Mouse (Mus musculus) duodenum, adult 2 months (tissue): ENCODE measurements around the gene 6430628N08Rik. TPM values are rescaled to one million over a fixed set of nuclear protein-coding genes. Genes with fewer than 3 reads are reported as not detected.

Experiments
- polyA plus RNA-seq: library from polyadenylated mRNA; depleted of rRNA; stranded (reverse); fragments of >200 nt; gene quantifications from 2 replicates; pipeline ENCODE4 v1.2.3, GENCODE M21; 2012; ENCODE audit warnings: low replicate concordance; rRNA removed

The 6430628N08Rik gene
- not detected in 2 replicates for polyA plus RNA-seq

DNA sequence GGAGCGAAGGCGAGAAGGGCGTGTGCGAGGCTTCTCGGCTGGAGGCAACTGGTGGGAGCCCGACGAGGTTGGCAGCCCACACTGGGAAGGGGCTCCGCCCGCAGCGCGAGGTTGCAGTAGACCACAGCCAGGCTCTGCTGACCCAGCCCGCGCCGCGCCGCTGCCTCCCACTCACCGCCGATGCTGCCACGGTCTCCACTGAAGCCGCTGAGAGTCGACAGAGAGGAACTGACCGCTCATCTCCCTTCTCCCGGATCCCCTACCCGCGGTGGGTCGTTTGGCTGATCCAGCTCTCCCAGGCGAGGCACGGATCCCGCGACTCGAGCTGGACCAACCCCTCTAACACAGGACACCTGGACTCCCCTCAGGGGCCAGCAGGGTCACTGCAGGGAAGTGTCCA lies at the start of gene 6430628N08Rik:
Gene 6430628N08Rik (plus strand): TSS at position 113 of the 400 bp plus-strand sequence.

DNA sequence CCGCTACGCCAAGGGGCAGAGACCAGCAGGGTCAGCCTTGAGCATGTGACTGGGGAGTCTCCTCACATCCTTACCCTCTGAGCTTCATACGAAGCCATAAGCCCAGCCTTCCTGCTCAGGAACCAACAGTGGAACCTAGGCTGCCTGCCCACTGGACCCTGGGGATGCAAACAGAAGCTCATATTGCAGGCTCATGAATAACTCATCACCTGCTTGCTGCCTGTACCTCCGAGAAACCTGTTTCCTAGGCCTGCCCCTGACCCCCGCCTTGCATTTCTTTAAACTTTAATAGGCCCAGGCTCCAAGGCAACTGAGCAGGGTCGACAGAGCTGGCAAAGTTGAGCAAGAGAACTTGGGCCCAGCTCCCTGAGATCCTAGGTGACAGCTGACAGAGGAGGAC lies 6.4 kb upstream of the 6430628N08Rik start, which contains the start of gene Kncn:
Gene Kncn (plus strand): TSS at position 379 of the 400 bp plus-strand sequence.

DNA sequence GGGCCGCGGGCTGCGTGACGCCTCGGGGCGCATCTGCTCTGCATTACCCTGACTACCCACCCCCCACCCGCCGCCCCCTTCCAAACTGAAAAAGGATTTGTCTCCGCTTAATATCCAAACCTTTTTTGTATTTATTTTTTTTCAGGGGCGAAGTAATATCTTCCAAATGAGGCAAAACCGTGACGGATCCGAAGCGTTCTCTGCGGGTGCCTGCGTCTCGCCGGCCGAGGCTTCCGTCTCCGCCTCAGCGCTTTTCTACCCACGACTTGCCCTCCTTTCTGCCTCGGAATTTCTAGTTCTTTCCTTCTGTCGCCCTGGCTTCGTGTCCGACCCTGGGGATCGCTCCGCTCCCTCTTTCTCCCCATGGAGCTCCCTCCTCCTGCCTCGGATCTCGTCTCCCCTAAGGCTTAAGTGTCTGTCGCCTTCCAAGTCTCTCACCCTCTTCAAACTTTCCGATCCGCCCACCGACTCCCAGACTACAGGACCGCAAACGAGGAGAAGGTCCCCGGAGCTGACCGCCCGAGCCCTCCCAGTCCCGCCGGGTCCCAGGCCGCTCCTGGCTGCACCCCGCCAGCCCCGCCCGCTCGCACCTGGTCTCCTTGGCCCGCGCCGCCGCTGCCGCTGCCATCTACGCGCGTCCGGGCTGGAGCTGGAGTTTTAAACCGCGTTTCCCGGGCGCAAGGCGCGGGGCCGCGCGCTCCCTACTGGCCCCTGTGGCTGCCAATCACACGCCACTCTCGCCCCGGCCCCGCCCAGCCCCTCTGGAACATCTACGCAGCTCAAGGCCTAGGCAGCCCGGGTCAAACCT lies 49.0 kb downstream of the 6430628N08Rik start, which contains the start of gene Dmbx1:
Gene Dmbx1 (minus strand): TSS at position 632 of the 808 bp plus-strand sequence.

Other genes with a start within 250 kb of the 6430628N08Rik start
- 65.1 and 231 TPM in 2 replicates for gene Cyp4b1, start 242.9 kb upstream of the 6430628N08Rik start, polyA plus RNA-seq
- 23.3 and 25.3 TPM in 2 replicates for gene Efcab14, start 152.9 kb upstream of the 6430628N08Rik start, polyA plus RNA-seq
- 0.33 and 0.54 TPM in 2 replicates for gene Tex38, start 109.6 kb upstream of the 6430628N08Rik start, polyA plus RNA-seq
- gene Atpaf1, start 105.9 kb upstream of the 6430628N08Rik start, polyA plus RNA-seq = 31.6 and 61.4 TPM in 2 replicates
- 25.1 and 41.8 TPM in 2 replicates for gene Mob3c, start 62.6 kb upstream of the 6430628N08Rik start, polyA plus RNA-seq
- 23.3 and 30.5 TPM in 2 replicates for gene Mknk1, start 51.5 kb upstream of the 6430628N08Rik start, polyA plus RNA-seq
- not detected in 2 replicates for gene Kncn, start 6.3 kb upstream of the 6430628N08Rik start, polyA plus RNA-seq
- not detected in 2 replicates for gene Dmbx1, start 49.3 kb downstream of the 6430628N08Rik start, polyA plus RNA-seq
- gene Faah, start 127.3 kb downstream of the 6430628N08Rik start, polyA plus RNA-seq = 63.8 and 137 TPM in 2 replicates
- 4.7 and 5.1 TPM in 2 replicates for gene Nsun4, start 163.2 kb downstream of the 6430628N08Rik start, polyA plus RNA-seq
- gene Uqcrh, start 184.4 kb downstream of the 6430628N08Rik start, polyA plus RNA-seq = 57.7 and 72.0 TPM in 2 replicates
- gene Lrrc41, start 184.6 kb downstream of the 6430628N08Rik start, polyA plus RNA-seq = 71.8 and 77.1 TPM in 2 replicates
- gene Rad54l, start 233.0 kb downstream of the 6430628N08Rik start, polyA plus RNA-seq = 1.2 and 1.9 TPM in 2 replicates
- gene Pomgnt1, start 233.2 kb downstream of the 6430628N08Rik start, polyA plus RNA-seq = 11.5 and 13.8 TPM in 2 replicates